Mouse (Mus musculus) brain, embryonic 18.5 days (tissue): ENCODE results near the gene 2410004B18Rik.
"Not testable (repeated sequence)": the region's sequence is repeated elsewhere in the genome, so short reads cannot be mapped to it uniquely, and the experiment has no call there.

Source experiments
- DNase-seq: peaks from one replicate; pipeline ENCODE4 v3.0.0-alpha.2; 2012; ENCODE audit warnings: low read depth, low spot score

2410004B18Rik gene

DNA sequence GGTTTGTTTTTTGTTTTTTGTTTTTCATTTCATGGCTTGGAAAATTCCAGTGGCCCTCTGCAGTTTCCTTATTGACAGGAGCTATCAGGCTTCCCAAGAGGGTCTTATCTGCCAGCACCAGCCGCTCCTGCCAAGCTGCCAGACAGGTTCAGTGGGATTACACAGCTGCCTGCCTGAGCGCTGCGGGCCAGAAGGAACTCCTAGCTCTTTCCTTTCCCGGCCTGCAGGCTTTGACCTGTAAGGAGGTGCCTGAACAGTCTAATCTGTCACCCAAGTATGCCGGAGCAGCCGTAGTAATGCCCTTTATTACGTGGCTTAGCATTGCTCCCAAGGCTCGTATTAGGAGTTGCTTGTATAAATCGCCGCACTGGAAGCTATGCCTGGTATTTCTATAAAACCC, 26.7 kb downstream of the 2410004B18Rik start:
- DNase-seq = no peak

DNA sequence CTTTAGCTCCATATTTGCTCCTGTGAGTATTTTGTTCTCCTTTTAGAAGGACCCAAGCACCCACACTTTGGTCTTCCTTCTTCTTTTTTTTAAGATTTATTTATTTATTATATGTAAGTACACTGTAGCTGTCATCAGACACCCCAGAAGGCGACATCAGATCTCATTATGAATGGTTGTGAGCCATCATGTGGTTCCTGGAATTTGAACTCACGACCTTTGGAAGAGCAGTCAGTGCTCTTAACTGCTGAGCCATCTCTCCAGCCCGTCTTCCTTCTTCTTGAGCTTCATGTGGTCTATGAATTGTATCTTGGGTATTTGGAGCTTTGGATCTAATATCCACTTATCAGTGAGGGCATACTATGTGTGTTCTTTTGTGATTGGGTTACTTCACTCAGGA, 27.8 kb downstream of the 2410004B18Rik start:
- not testable (repeated sequence) for DNase-seq

DNA sequence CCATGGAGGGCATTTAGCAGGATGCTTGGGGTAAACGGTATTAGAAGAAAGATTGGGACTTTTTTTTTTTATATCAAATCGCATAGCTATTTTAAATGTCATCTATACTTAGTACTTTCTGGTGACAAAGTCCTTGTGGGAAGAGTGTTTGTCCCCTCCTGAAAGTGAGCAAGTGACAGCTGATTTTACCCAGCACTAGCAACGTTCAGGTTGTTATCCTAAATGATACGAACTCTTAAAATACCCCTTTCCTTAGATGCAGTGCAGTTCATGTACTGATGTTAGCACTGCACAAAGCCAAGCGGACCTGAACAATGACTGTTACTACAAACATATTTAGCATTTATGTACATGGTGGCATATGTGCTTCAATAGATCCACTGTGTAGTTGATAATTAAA, 29.0 kb downstream of the 2410004B18Rik start:
- DNase-seq = no peak

DNA sequence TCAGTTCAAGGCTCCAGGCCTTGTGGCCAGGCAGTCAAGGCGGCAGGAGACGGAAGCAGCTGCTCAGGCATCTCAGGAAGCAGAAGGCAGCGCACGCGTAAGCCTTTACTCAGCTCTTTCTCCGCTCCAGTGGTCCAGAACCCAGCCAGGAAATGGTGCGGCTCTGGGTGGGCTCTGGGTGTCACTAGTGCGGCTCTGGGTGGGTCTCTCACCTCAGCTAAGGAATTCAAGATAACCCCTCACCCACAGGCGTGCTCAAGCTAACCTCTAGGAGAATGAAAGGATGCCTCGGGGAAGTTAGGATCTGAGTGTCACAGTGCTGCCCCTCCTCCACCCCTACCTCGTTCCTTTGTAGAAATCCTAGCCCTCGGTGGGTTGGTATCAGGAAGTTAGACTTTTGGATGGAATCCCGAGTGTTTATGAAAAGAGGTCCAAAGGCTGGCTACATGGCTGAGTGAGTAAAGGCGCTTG, 31.3 kb downstream of the 2410004B18Rik start:
- no peak for DNase-seq

DNA sequence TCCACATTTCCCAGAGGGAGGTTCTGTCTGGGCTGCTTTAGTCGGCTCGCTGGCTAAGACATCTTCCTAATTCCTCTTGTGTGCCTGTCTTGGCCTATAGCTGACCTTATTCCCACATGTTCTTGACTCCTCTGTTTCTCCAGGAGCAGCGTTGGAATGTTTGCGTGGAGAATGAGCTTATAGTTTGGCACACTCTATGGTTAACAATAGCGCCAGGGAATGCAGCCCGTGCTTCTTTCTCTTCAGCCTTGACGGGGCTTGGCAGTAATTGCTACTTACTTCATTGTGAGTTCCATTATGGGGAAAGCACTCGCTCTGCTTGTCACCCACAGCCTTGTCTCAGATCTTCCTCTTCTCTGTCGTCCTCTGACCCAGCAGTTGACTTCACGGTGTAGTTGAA, 33.7 kb downstream of the 2410004B18Rik start:
- DNase-seq = no peak

DNA sequence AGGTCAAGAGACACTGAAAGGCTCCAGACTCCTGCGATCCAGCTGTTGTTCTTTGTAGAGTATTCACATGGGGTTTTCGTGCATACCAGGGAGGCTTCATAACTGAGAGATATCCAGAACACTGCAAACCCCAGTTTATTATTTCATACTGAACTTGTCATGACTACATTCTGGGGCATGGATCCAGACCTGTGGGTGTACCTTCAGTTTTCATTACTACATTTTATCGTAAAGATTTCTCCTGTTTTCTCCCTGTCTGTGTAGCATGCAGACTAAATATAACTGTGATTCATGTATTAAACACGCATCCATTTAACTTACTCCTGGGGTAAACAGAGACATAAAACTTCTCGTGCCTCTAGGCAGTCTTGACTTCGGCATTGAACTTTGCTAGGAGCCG, 37.2 kb downstream of the 2410004B18Rik start:
- no peak for DNase-seq

DNA sequence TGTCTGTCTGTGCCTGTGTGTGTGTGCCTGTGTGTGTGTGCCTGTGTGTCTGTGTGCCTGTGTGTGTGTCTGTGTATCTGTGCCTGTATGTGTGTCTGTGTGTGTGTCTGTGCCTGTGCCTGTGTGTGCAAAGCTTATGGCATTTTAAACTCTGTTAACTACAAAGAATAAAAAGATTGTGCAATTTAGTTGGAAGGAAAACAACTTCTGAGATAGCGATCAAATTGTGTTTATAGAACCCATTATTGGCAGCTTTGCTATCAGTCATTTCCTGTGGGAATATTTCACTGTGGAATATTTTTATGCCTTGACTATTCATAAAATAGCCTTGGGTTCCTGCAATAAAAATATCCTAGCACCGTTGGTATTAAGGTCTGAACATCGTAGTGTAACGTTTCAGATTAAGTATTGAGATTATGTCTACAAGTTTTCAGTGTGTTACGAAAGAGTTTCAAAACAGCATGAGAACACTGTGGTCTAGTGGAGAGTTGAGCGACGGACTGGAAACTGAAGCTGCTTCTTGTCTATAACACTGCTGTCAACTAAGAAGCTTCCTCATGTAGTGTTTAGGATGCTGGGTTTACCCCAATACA, 47.6 kb downstream of the 2410004B18Rik start:
- no peak for DNase-seq

DNA sequence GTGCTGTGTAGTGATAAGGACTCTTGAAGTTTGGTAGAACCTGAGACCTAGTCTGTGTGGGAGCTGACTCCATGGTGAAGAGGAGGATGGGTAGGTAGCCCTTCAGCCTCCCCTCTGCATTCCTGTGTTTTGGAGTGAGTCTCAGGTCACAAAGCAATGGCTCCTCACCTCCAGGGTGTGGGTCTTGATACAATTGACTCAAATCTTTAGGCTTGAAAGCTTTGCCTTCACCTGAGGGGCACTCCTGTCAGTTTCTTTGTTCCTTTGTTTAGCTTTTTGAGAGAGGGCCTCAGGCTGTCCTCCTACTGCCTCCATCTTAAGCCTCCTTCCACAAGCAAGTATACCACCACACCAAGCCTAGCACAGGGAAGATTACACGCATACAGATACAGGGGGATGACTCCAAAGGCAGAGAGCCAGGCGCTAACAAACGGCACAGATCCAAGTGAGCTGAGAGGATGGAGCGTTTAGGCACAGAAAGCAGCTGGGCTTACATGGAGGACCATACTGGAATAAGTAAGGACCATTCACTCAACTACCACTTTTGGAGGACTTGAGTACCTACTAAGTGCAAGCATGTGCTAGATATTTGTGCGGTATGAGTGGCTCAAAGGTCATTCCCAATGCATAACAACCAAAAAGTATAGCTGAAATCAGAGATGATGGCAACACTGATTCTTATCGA, 48.6 kb downstream of the 2410004B18Rik start:
- DNase-seq = no peak

DNA sequence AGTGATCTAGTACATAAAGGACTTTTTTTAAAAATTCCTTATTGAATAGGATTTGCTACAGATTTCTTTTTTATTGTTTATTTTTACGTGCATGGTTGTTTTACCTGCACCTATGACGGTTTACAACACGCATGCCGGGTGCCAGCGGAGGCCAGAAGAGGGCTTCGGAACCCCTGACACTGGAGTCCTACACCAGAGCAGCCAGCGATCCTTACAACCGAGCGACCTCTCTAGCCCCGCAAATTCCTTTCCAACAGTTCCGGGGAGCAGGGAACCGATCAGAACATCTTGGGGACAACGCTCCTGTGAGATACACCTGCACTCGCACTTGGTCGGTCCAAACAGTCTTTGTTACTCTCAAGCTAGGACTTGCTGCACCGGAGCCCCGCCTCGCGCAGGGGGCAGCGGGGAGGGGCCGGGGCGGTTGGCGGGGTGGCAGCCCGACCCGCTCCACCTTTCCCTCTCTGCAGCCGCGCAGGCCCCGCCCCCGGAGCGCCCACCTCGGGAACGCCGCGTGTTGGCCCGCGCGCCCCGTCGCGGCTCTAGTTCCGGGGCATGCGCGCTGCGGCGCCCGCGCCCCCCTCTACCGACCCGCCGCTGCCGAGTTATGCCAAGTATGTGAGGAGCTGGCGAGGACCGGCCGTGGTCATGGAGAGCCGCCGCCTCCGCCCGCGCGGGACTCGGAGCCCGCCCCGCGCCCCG, 49.6 kb downstream of the 2410004B18Rik start, which contains the start of gene Syde2:
Syde2 (plus strand) TSS at position 603 of the 702 bp plus-strand sequence.
- DNase-seq = no peak

DNA sequence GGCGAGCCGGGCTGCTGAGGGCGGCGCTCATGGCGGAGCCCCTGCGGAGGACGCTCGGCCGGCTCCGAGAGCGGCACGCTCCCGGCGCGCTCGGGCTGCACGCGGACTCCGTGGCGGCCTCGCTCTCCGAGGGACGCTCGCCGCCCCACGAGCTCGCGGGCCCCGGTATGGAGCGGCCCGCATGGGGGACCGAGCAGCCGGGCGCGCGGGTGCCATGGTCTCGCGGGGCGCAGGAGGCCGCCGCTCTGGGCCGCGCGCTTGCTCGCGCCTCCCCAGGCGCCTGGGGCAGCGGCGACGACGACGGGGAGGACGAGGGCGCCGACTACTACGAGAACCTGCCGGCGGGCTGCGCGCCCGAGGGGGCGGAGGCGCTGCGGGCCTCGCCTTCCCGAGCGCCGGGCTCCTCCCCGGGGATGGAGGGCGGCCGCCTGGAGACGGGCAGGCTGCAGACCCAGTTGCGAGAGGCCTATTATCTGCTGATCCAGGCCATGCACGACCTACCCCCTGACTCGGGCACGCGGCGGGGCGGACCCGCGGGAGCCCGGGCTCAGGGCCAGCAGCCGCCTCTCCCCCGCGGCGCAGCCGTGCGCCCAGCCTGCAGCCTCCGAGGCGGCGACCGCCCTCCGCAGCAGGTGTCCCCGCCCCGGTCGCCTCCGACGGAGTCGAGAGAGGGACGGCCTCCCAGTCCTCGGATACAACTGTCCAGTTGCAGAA, 50.3 kb downstream of the 2410004B18Rik start:
- DNase-seq = no peak

DNA sequence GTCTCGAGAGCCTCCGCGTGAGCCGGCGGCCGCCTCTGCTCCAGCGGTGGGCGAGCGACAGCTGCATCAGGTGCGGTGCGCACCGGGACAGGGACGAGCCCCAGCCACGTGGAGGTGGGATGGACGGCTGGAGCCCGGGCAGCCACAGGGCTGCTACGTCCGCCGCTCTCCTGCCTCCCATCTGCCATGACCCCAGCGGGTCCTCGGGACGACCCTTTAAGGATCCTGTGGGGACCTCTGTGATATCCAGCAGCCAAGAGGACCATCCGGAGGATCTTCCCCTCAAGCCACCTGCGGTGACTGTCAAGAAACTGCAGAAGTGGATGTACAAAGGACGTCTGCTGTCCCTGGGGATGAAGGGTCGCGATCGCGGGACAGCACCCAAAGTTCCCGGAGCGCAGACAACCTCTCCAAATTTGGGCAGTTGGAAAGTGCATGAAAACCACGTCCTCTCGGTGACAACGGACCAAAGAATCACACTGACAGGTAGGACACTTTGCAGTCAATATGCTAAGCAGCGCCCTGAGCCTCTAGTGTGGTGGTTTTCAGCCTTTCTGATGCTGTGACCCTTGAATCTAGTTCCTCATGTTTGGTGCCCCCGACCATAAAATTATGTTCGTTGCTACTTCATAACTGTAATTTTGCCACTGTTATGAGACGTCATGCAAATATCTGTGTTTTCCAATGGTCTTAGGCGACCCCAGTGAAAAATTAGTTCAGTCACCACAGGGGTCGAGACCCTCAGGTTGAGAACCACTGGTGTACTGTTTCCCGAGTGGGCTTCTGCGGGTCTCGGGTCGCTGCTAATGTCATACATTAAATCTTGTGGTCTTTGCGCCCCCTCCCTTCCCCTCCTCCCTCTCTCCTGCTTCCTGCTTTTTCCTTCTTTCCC, 51.1 kb downstream of the 2410004B18Rik start:
- DNase-seq = no peak

DNA sequence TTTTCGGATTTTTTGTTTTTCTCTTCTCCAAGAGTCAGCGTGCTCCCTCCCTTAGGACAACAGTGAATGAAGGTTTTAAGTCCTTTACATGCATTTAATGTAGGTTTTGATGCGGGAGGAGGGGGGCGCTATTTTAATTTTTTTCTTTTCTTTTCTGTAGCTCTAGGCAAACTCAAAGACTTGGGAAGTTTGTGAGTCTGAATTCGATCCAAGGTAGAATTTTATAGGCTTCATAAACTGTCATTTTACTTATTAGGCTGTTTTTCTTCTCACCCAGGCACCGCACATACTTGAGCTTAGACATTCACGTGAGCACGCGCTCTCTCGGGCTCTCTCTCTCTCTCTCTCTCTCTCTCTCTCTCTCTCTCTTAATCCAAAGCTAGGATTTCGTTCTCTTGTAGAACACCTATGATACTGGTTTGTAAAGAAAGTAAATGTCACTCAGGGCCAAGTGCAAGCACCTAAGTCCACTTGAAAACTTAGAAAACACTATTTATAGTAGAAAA, 51.8 kb downstream of the 2410004B18Rik start:
- no peak for DNase-seq

DNA sequence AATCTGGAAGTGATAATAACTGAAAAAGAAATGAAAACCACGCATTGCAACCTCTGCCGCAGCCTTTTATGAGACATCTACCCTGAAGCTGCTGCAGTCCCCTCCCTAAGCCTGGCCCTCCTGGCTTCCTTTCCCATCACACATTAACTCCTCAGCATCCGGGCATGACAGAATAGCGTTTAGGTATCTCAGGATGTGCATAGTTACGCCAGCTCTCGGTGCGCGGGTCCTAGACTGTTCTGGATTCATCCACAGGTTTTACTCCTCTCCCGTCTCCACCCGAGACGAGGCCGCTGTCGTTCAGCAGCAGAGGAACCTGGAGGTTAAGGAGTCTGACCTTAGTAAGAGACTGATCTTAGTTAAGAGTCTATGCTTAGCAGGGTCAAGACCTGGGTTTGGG, 53.3 kb downstream of the 2410004B18Rik start:
- no peak for DNase-seq

DNA sequence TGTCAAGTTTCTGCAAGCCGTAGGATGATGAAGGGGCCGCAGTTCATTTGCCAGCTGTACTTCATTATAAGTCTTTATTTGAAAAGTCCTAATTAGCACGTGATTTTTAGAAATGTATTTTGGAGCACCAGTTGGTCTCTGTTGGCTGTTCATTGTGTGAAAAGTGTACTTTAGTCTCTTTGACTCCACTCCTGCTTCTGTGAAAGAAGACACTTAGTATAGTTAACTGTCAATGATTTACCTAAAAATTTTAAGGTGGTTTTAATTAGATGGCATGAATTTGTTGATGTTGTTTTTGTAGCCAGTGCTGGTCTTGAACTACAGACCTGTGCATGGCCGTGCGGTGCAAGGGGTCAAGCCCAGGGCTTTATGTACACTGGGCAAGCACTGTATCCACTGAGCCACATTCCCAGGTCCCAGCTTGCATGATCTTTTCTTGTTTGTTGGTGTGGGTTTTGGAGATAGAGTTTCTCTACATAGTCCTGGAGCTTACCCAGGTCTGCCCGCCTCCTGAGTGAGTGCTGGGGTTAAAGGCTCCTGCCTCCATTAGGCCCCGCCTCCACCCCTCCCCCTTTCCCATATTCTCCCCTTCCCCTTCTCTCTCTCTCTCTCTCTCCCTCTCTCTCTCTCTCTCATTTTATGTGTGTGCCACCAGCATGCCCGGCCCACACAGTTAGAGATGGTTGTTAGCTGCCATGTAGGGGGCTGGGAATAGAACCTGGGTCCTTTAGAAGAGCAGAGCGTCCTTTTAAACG, 54.3 kb downstream of the 2410004B18Rik start:
- no peak for DNase-seq

DNA sequence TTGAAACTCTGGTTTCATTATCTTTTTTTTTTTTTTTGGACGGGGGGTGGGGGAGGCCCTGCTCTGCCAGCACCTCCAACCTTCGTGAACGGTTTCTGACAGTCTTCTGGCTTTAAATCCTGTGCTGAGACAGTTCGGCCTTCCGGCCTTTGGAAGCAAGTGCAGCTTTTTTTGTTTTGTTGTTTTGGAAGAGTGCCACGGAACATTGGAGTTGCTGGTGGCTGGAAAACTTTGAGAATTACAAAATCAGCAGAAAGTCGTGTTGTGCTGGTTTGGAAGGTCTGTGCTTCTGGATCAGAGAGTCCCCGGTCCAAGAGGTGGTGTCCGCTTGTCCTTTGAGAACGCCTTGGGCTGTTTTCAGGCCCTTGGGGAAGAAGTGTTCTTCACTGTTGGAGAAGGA, 55.0 kb downstream of the 2410004B18Rik start:
- DNase-seq = no peak

DNA sequence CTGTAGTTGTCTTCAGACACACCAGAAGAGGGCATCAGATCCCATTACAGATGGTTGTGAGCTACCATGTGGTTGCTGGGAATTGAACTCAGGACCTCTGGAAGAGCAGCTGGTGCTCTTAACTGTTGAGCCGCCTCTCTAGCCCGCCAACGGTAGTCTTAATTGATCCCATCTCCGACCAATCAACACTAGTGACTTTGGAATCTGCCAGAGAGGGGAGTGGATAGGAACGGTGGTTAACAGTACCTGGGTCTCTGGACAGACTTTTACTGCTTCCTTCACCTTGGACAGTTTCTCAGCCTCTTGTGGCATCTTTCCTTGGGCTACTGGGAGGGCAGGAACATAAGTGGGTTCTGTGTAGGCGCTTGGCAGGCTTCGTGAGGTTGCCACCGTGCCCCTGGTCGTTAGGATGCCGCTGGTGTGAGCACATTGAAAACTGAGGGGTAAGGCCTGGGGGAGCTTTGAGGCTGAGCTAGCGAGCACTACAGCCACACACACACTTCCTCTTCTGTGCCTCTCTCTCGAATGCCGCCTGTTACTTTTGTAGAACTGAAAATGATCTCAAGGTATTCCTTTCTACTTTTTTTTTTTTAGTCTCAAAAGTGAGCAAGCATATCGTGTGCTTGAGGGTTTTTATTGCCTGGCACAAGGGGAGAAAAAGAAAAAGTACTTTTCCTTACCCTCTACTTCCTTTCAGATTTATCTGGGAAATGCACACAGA, 55.8 kb downstream of the 2410004B18Rik start:
- DNase-seq = no peak
